Mouse (Mus musculus): ENCODE results near the gene Ltbp2. TPM values are rescaled to one million over a fixed set of nuclear protein-coding genes. Genes with fewer than 3 reads are reported as not detected.

Ltbp2 gene
- polyA plus RNA-seq, 1 experiment from 2014 or later = 1.0 TPM

- WGBS = 83% methylated on average over 7 of the region's 7 CpGs
- Histone ChIP-seq H3K9me3 (ENCODE audit: control insufficient read depth, low read length) (no peaks in the 10 kb centered on the region), H3K9ac (ENCODE audit: low read length) (no peak overlapping the region), H3K4me1 (replicated peaks; ENCODE audit: control insufficient read depth, insufficient read depth, low read length) (no peaks in the 10 kb centered on the region), H3K4me2 (ENCODE audit: low read length) (no peak overlapping the region), H3K27me3 (replicated peaks; ENCODE audit: control insufficient read depth, insufficient read depth, low read length) (no peaks in the 10 kb centered on the region), H3K36me3 (ENCODE audit: control insufficient read depth, insufficient read depth, low read length) (no peaks in the 10 kb centered on the region), H3K4me3 (ENCODE audit: low read depth, low read length) (no peak overlapping the region), H3K27ac (ENCODE audit: low read depth) (no peak overlapping the region)
- ATAC-seq (replicated peaks; ENCODE audit: low FRiP score, low TSS enrichment, low read depth) = no peak
- no peak for DNase-seq (ENCODE audit: low spot score)
Measured at GRCm38 (mm10) chr12:84823601-84824000, 52.7 kb downstream of the Ltbp2 start.

GRCm38 (mm10) chr12:84819236-84820168, 56.8 kb downstream of the Ltbp2 start:
- H3K9me3 ChIP-seq (ENCODE audit: control insufficient read depth, low read length) = no peaks in the 10 kb centered on the region
- no peaks in the 10 kb centered on the region for H3K4me1 ChIP-seq (replicated peaks; ENCODE audit: control insufficient read depth, insufficient read depth, low read length)
- H3K9ac ChIP-seq (ENCODE audit: low read length) = no peak overlapping the region
- WGBS = 83% methylated on average over 13 of the region's 13 CpGs
- ATAC-seq (replicated peaks; ENCODE audit: low FRiP score, low TSS enrichment, low read depth) = no peak
- no peak overlapping the region for H3K4me2 ChIP-seq (ENCODE audit: low read length)
- DNase-seq (ENCODE audit: low spot score) = no peak
- no peak overlapping the region for H3K27ac ChIP-seq (ENCODE audit: low read depth)
- no peaks in the 10 kb centered on the region for H3K36me3 ChIP-seq (ENCODE audit: control insufficient read depth, insufficient read depth, low read length)
- H3K27me3 ChIP-seq (replicated peaks; ENCODE audit: control insufficient read depth, insufficient read depth, low read length) = no peaks in the 10 kb centered on the region
- no peak overlapping the region for H3K4me3 ChIP-seq (ENCODE audit: low read depth, low read length)

- Histone ChIP-seq H3K9ac (ENCODE audit: low read length) (no peak overlapping the region), H3K36me3 (ENCODE audit: control insufficient read depth, insufficient read depth, low read length) (no peaks in the 10 kb centered on the region), H3K27ac (ENCODE audit: low read depth) (no peak overlapping the region), H3K4me2 (ENCODE audit: low read length) (no peak overlapping the region), H3K9me3 (ENCODE audit: control insufficient read depth, low read length) (no peaks in the 10 kb centered on the region), H3K27me3 (replicated peaks; ENCODE audit: control insufficient read depth, insufficient read depth, low read length) (no peaks in the 10 kb centered on the region), H3K4me1 (replicated peaks; ENCODE audit: control insufficient read depth, insufficient read depth, low read length) (no peaks in the 10 kb centered on the region), H3K4me3 (ENCODE audit: low read depth, low read length) (no peak overlapping the region)
- ATAC-seq (replicated peaks; ENCODE audit: low FRiP score, low TSS enrichment, low read depth) (no peak), DNase-seq (ENCODE audit: low spot score) (no peak)
- WGBS = 59% methylated on average over 4 of the region's 4 CpGs
Measured at GRCm38 (mm10) chr12:84818496-84818895, 57.8 kb downstream of the Ltbp2 start.

GRCm38 (mm10) chr12:84814663-84815325, 61.5 kb downstream of the Ltbp2 start:
- ATAC-seq (replicated peaks; ENCODE audit: low FRiP score, low TSS enrichment, low read depth) (no peak), DNase-seq (ENCODE audit: low spot score) (no peak)
- Histone ChIP-seq H3K36me3 (ENCODE audit: control insufficient read depth, insufficient read depth, low read length) (no peaks in the 10 kb centered on the region), H3K9me3 (ENCODE audit: control insufficient read depth, low read length) (no peaks in the 10 kb centered on the region), H3K4me3 (ENCODE audit: low read depth, low read length) (no peak overlapping the region), H3K9ac (ENCODE audit: low read length) (no peak overlapping the region), H3K4me1 (replicated peaks; ENCODE audit: control insufficient read depth, insufficient read depth, low read length) (no peaks in the 10 kb centered on the region), H3K4me2 (ENCODE audit: low read length) (no peak overlapping the region), H3K27me3 (replicated peaks; ENCODE audit: control insufficient read depth, insufficient read depth, low read length) (no peaks in the 10 kb centered on the region), H3K27ac (ENCODE audit: low read depth) (no peak overlapping the region)
- 66% methylated on average over 3 of the region's 3 CpGs for WGBS

- ATAC-seq (replicated peaks; ENCODE audit: low FRiP score, low TSS enrichment, low read depth) = no peak
Measured at GRCm38 (mm10) chr12:84813773-84814172, 62.6 kb downstream of the Ltbp2 start.

GRCm38 (mm10) chr12:84812004-84812403, 64.3 kb downstream of the Ltbp2 start:
- no peak overlapping the region for H3K9ac ChIP-seq (ENCODE audit: low read length)
- 51% methylated on average over 3 of the region's 3 CpGs for WGBS

More at GRCm38 (mm10) chr12:84813773-84814172, 62.6 kb downstream of the Ltbp2 start:
- no peak overlapping the region for H3K27ac ChIP-seq (ENCODE audit: low read depth)
- no peak for DNase-seq (ENCODE audit: low spot score)
- no peak overlapping the region for H3K4me3 ChIP-seq (ENCODE audit: low read depth, low read length)
- H3K9ac ChIP-seq (ENCODE audit: low read length) = no peak overlapping the region
- no peaks in the 10 kb centered on the region for H3K9me3 ChIP-seq (ENCODE audit: control insufficient read depth, low read length)
- no peak overlapping the region for H3K4me2 ChIP-seq (ENCODE audit: low read length)
- no peaks in the 10 kb centered on the region for H3K27me3 ChIP-seq (replicated peaks; ENCODE audit: control insufficient read depth, insufficient read depth, low read length)
- WGBS = 47% methylated on average over 7 of the region's 7 CpGs
- no peaks in the 10 kb centered on the region for H3K4me1 ChIP-seq (replicated peaks; ENCODE audit: control insufficient read depth, insufficient read depth, low read length)
- H3K36me3 ChIP-seq (ENCODE audit: control insufficient read depth, insufficient read depth, low read length) = no peaks in the 10 kb centered on the region

GRCm38 (mm10) chr12:84811510-84811909, 64.8 kb downstream of the Ltbp2 start:
- Histone ChIP-seq H3K4me1 (replicated peaks; ENCODE audit: control insufficient read depth, insufficient read depth, low read length) (no peaks in the 10 kb centered on the region), H3K27ac (ENCODE audit: low read depth) (no peak overlapping the region), H3K9me3 (ENCODE audit: control insufficient read depth, low read length) (no peaks in the 10 kb centered on the region), H3K4me3 (ENCODE audit: low read depth, low read length) (no peak overlapping the region), H3K9ac (ENCODE audit: low read length) (no peak overlapping the region), H3K4me2 (ENCODE audit: low read length) (no peak overlapping the region), H3K27me3 (replicated peaks; ENCODE audit: control insufficient read depth, insufficient read depth, low read length) (no peaks in the 10 kb centered on the region), H3K36me3 (ENCODE audit: control insufficient read depth, insufficient read depth, low read length) (no peaks in the 10 kb centered on the region)
- DNase-seq (ENCODE audit: low spot score) (no peak), ATAC-seq (replicated peaks; ENCODE audit: low FRiP score, low TSS enrichment, low read depth) (no peak)
- WGBS = 59% methylated on average over 4 of the region's 4 CpGs

More at GRCm38 (mm10) chr12:84812004-84812403, 64.3 kb downstream of the Ltbp2 start:
- Histone ChIP-seq H3K4me1 (replicated peaks; ENCODE audit: control insufficient read depth, insufficient read depth, low read length) (no peaks in the 10 kb centered on the region), H3K27ac (ENCODE audit: low read depth) (no peak overlapping the region), H3K4me3 (ENCODE audit: low read depth, low read length) (no peak overlapping the region), H3K36me3 (ENCODE audit: control insufficient read depth, insufficient read depth, low read length) (no peaks in the 10 kb centered on the region), H3K27me3 (replicated peaks; ENCODE audit: control insufficient read depth, insufficient read depth, low read length) (no peaks in the 10 kb centered on the region), H3K4me2 (ENCODE audit: low read length) (no peak overlapping the region), H3K9me3 (ENCODE audit: control insufficient read depth, low read length) (no peaks in the 10 kb centered on the region)
- ATAC-seq (replicated peaks; ENCODE audit: low FRiP score, low TSS enrichment, low read depth) = no peak
- DNase-seq (ENCODE audit: low spot score) = no peak

GRCm38 (mm10) chr12:84810810-84811209, 65.5 kb downstream of the Ltbp2 start:
- ATAC-seq (replicated peaks; ENCODE audit: low FRiP score, low TSS enrichment, low read depth) = no peak
- 47% methylated on average over 1 of the region's 1 CpGs for WGBS

More at GRCm38 (mm10) chr12:84810810-84811209, 65.5 kb downstream of the Ltbp2 start:
- Histone ChIP-seq H3K9me3 (ENCODE audit: control insufficient read depth, low read length) (no peaks in the 10 kb centered on the region), H3K9ac (ENCODE audit: low read length) (no peak overlapping the region), H3K27ac (ENCODE audit: low read depth) (no peak overlapping the region), H3K4me3 (ENCODE audit: low read depth, low read length) (no peak overlapping the region), H3K4me1 (replicated peaks; ENCODE audit: control insufficient read depth, insufficient read depth, low read length) (no peaks in the 10 kb centered on the region), H3K27me3 (replicated peaks; ENCODE audit: control insufficient read depth, insufficient read depth, low read length) (no peaks in the 10 kb centered on the region), H3K36me3 (ENCODE audit: control insufficient read depth, insufficient read depth, low read length) (no peaks in the 10 kb centered on the region), H3K4me2 (ENCODE audit: low read length) (no peak overlapping the region)
- no peak for DNase-seq (ENCODE audit: low spot score)
